Mouse (Mus musculus): ENCODE data around the gene 1810043G02Rik. TPM values are rescaled to one million over a fixed set of nuclear protein-coding genes. Genes with fewer than 3 reads are reported as not detected.
"Not testable (repeated sequence)": the region's sequence is repeated elsewhere in the genome, so short reads cannot be mapped to it uniquely, and the experiment has no call there.

1810043G02Rik gene
- total RNA-seq, 2 experiments from 2014 or later, result 21.3 to 25.1 TPM

DNA sequence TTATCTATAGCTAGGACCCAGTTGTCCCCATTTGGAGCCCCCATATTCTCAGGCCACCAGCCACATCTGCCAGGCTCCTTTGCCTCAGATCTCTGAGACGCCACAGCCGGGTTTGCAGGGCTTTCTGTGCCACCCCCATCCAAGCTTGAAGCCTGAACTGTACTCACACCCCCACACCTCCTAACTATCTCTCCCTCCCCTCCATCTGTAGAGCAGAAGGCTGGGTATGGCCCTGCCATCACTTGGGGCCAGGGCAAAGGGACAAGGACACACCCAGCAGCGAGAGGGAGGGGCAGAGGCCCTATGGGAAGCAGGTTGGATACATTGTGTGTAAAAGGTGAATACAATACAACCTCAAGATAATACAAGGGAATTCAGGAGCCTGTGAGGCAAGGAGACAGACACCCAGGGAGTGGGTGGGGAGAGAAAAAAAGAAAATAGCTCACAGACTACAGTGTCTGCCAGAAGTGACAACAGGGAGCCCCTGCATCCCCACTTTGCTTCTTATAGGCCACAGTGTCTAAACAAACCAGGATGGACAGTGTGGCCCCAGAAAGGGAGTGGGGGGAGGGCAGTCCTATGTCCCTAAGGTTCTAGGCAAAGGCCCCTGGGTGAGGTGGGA is 26.3 kb downstream of the 1810043G02Rik start:
- DNase-seq (ENCODE audit: low spot score in 2 of 2), result no peak

DNA sequence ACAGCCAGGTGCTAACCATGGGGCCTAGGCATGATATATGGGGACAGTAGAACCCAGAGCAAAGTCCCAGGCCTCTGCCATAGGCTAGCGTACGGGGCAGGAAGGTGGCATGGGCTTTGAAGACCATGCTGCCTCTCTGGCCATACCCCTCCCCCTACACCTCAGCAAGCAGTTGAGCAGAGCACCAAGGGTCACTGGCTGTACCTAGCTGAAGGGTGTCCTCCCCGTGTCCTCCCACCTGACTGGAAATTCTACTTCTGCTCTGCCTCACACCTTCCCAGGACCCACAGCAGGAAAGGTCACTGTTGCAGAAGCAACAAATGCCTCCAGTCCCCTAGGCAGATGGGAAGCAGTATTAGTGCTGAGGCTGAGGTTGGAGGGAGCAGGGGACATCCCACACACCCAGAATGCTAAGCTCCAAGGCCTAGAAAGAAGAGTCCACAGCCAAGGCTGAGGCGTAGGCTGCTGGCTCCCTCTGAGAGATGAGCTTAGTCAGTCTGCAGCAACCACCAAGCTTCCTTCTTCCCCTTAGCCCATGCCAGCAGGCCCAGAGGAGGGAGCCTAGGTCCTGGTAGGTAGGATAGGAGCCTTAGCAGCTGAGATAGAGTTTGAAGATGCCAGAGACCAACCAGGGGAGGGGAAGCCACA is 27.6 kb downstream of the 1810043G02Rik start:
- DNase-seq (ENCODE audit: low spot score in 2 of 2), result no peak

DNA sequence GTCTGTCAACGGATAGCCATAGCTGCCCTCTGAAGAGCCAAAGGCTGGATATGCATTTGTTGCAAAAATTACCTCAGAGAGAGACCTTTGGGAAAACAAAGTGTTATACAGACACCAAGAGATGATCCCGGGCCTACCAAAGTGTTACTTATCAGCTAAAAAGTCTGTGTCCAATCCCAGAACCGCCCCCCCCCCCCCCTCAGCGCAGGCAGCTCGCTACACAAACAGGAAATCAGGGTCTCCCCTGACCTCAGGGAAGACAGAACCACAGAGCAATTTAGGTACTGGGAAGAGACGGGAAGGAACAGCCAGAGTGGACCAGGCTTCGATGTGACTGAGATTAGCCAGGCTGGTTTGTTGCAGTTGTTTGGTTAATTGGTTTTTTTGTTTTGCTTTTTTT is 28.9 kb downstream of the 1810043G02Rik start:
- no peak for DNase-seq (ENCODE audit: low spot score in 2 of 2)

DNA sequence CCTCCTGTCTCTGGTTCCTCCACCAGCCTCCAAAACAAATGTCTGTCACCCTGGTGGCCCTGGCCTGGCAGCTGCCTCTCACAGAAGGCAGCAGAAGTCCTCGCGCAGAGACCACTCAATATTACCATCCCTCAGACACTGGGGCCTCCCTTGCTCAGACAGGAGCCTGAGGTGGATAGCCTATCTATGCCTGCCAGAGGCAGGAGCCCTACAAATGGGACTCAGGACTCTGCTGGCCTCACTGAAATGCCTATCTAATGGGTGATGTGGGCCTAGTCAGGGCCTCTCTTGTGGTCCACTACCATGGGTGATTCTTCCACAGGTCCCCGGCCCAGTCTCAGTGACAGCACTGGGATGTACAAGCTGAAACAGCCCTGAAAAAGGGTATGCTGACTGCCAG is 29.8 kb downstream of the 1810043G02Rik start:
- no peak for DNase-seq (ENCODE audit: low spot score in 2 of 2)

DNA sequence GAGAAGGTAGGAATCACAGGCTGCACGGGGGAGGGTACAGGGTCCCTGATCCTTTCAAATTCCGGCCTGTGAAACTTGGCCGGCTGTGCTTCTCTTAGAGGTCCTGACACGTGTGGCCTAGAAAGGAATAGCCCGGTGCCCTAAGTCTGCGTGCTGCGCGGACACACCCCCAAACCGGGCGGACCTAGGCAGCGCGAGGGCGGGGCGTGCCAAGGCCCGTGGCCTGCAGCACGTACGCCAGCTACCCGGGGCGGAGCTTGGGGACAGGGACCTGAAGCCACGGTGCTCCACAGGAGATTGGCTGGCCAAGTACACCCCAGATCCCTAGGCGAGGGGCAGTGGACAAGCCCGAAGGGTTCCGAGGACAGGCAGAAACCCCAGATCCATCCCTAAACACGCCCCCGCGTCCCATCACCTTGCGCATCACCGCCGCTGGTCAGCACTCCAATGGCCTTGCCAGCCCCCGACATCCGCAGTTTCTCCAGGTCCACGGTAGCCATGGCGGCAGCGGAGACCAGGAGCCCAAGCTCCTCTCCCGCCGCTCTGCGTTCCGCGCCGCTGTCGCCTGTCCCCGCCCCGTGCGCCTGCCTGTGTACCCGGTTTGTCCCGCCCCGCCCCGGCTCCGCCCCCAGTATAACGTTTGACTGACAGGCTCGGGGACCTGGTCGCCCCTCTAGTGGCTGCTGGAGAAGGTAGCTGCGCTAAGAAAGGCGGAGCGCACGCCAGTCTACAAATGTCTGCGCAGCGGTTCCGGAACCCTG is 31.0 kb downstream of the 1810043G02Rik start:
- DNase-seq (ENCODE audit: low spot score in 2 of 2), result peak; percentile 92 to 97

DNA sequence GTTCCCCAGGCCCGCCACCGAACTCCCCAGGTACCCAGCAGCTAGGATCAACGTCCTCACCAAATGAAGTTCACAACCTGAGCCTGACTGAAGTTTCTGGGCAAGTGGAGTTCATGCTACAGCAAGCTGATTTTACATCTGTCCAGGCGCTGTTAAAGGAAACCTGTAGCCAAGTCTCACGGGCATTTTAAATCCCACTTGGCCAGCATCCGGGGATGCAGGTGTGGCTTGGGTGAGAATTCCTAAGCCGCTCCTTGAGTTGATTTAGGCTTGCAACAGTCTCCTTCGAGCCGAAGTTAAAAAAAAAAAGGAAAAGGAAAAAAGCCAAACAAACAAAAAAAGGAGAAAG is 31.6 kb downstream of the 1810043G02Rik start, which contains the start of gene Pfkl:
Pfkl (minus strand) TSS at position 139 of the 349 bp plus-strand sequence.
- no peak for DNase-seq (ENCODE audit: low spot score in 2 of 2)

DNA sequence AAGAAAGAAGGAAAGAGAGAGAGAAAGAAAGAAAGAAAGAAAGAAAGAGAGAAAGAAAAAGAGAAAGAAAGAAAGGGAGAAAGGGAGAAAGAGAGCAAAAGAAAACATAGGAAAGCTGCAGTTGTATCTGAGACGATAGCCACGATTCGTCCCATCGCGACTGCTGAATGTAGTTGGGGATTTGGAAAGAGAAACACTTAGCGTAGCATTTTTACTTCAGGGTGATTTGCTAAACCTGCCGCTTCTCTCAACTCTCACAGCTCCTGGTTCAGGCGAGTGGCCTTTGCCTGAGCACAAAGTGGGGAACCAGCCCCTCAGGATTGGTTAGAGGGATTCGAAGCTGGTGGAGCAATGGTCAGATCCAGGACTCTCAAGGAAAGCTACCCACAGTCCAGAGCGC is 32.0 kb downstream of the 1810043G02Rik start:
- DNase-seq (ENCODE audit: low spot score in 2 of 2), result no peak

DNA sequence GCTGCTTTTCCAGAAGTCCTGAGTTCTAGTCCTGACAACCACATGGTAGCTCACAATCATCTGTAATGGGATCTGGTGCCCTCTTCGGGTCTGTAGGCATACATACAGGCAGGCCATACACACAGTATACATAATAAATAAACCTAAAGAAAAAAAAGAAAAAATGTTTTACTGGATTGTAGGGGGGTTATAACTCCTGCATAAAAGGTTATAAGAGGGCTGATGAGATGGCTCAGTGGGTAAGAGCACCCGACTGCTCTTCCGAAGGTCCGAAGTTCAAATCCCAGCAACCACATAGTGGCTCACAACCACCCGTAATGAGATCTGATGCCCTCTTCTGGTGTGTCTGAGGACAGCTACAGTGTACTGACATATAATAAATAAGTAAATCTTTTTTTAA is 32.8 kb downstream of the 1810043G02Rik start:
- not testable (repeated sequence) for DNase-seq (ENCODE audit: low spot score in 2 of 2)

DNA sequence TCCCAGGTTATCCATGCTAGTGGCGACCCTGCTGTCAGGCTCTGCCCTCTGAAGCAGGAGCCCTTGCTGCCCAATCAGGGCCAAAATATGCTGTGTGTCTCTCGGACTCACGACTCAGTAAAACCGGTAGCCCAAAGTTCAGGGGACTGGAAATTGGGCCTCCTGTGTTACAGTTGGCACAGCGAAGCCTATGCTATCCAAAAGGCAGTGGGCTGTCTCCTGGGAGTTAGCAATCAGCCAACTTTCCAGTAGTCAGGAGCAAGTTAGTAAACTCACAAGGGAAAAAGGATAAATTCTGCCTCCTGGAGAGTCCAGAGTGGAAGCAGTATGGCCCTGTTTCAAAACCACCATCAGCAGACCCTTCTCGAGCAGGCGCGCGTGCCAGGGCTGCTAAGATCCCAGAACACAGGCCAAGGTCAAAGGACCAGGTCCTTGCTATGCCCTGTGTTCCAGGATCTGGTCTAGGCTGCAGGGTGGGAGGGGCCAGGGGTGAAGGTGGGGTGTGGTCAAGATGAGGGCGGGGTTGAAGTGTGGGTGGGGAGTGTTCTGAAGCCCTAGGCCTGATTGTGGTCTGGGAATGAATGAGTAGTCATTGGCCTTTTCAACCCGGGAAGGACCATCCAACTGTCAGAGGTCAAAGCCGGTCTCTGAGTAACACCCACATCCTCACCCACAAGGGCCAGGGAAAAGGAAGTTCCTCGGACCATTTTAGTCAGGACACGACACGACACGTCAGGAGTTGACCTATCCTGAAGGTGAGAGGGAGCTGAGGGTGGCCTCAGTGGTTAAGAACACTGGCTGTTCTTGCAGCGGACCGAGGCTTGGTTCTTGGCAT is 34.6 kb downstream of the 1810043G02Rik start:
- no peak for DNase-seq (ENCODE audit: low spot score in 2 of 2)

DNA sequence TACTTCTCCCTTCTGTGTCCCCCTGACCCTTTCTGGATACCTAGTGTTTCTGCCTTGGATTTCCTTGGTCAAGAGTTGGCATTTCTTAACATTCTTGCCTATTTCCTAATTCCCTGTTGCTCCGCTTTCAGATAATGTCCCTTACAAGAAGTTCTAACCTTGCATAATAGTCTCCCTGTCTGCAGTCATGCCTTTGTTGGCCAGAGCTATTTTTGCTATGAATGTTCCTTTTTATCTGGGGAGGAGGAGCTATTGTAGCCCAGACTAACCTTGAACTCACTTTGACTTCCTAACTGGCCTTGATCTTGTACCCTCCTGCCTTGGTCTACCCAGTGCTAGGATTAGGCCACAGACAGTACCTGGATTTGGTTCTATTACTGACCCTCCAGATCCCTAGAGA is 37.2 kb downstream of the 1810043G02Rik start:
- DNase-seq (ENCODE audit: low spot score in 2 of 2), result no peak

DNA sequence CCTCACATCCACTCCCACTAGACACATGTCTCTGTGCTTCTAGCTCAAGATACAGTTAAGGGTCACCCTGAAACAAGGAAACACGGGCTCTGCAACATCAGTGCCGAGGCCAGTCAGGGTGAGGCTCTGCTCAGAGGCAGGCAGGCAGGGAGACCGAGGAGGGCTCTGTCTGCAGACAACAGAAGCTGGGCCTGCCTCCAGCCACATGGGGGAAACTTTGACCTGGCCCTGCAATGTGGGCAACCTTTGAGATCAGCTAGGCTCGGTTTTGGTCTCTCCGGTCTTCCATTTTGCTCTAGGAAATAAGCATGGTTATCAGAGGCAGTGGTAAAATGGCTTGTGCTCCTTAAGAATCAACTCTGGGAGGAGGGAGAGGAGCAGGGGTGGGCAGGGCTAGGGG is 38.0 kb downstream of the 1810043G02Rik start:
- DNase-seq (ENCODE audit: low spot score in 2 of 2), result no peak

DNA sequence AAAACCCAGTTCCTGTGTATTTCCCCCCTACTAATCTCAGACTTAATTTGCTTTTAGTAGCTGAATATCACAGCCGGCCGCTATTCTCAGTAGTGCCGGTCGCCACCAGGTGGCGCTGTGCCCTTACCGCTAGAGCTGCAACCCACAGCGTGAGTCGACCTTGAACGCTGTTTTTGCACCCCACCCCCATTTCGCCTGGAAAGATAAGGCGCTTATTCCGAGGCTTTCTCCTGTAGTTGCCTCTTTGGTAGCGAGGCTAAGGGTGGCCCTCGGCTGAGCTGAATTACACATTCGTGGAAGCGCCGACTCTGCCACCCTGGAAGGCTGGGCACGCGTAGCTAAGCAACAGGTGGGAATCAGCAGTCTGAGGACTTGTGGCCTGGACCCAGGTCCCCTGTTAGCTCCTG is 40.5 kb downstream of the 1810043G02Rik start:
- peak; percentile 59 to 63 for DNase-seq (ENCODE audit: low spot score in 2 of 2)

DNA sequence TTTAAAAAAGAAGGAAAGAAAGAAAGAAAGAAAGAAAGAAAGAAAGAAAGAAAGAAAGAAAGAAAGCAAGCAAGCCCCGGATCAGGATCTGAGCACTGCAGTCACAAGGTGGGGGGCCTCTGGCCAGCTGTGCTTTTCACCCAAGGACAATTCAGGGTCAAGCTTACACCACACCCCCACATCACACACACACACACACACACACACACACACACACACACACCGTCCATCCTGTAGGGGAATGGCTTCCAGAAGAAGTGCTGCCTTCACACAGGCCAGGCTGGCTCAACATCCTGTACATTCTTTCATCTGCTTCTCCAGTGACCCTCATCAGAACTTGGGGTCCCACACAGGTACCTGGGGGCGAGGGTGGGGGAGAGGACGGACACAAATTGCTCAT is 41.0 kb downstream of the 1810043G02Rik start:
- DNase-seq (ENCODE audit: low spot score in 2 of 2), result no peak

DNA sequence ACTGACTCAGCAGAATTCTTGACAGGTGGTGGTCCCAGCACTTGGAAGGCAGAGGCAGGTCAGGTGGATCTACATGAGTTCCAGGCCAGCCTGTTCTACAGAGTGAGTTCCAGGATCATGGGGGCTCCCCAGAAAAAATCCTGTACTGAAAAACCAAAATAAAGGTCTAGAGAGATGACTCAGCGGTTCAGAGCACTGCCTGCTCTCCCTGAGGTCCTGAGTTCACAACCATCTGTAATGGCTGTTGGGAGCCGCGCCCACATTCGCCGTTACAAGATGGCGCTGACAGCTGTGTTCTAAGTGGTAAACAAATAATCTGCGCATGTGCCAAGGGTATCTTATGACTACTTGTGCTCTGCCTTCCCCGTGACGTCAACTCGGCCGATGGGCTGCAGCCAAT is 41.7 kb downstream of the 1810043G02Rik start:
- not testable (repeated sequence) for DNase-seq (ENCODE audit: low spot score in 2 of 2)

DNA sequence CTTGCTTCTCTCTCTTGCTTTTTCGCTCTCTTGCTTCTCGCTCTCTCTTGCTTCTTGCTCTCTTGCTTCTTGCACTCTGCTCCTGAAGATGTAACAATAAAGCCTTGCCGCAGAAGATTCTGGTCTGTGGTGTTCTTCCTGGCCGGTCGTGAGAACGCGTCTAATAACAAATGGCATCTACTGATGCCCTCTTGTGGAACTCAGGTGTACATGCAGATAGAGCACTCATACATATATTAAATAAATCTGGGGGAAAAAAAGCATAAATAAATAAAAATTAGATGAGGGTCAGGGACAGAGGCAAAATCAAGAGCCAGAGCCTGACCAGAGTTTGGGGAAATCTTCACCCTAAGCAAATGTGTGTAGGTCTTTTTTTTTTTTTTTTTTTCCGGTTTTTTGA is 47.1 kb downstream of the 1810043G02Rik start:
- not testable (repeated sequence) for DNase-seq (ENCODE audit: low spot score in 2 of 2)

DNA sequence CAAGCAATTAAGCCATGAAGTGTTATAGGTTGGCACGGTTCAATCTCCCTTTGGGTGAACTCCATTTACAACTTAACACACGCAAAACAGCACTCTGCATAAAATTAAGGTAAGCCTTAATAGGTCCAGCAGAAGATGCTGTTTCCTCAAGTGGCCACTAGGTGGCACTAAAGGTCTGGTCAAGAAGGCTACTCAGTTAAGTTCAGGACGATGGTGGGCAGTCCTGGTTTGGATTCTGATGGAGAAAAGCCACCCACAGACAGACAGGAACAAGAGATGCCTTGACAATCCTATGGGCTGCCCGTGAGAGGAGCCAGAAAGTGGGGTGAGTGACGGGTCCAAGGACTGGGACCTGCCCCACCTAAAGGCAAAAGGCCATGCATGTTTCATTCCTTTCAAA is 49.8 kb downstream of the 1810043G02Rik start:
- DNase-seq (ENCODE audit: low spot score in 2 of 2), result peak in 1 of 2 experiments; percentile 50

DNA sequence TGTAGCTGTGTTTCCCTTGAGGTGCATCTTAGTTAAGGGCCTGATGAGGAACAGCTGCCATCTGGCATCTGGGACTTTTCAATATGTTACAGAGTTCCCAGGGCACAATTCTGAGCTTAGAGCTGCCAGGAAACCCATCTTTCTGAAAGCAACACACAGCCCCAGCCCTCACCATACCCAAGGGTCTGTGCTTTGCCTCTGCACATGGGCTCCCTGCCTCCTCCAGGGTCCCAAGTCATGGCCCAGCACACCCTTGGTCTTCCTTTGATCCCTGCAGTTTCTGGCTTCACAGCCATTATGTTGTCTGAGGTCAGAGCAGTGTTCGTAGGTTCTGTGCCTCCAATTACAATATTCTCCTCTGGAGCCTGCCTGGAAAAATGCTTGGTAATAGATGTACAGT is 50.8 kb downstream of the 1810043G02Rik start:
- DNase-seq (ENCODE audit: low spot score in 2 of 2), result no peak

DNA sequence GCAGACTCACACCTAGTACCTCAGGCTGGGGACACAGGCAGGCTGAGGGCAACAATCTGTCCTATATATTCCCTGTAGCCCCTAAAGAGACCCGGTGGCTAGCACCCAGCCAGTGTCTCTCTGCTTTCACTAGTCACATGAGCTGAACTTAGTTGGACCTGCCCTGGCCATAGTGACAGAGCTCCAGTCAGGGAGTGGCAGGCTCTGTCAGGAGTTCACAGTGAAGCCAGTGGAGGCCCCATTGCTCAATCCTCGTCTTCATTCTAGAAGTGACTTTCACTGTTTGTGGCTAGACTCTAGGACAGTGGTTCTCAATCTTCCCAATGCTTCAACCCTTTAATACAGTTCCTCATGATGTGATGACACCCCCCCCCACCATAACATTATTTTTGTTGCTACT is 53.7 kb downstream of the 1810043G02Rik start:
- no peak for DNase-seq (ENCODE audit: low spot score in 2 of 2)

All from adrenal gland, postnatal 4 days (tissue).